Mouse (Mus musculus): ENCODE data around the gene Hyal4. TPM values are rescaled to one million over a fixed set of nuclear protein-coding genes. Genes with fewer than 3 reads are reported as not detected.

Hyal4 gene
- total RNA-seq (2022): not detected

DNA sequence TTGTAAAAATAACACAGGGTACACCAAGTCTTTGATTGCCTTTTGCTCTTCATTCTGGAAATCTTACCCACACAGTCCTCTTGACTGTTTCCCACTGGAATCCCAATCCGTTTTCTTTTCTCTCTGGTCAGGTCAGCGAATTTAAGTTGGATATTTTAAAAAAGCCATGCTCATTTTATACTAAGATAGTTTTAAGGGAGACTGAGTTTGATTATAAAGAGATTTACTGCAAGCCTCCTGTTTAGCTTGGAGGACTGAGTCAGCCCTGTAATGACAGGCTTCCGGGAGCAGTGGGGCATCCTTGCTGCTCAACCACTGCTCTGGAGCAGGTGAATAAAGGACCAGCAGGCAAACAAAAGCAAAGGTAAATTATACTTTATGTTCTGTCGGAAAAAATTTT, at the start of gene Hyal4:
Gene Hyal4 (plus strand): TSS at position 301 of the 400 bp plus-strand sequence.
- DNase-seq (ENCODE audit: low spot score in 2 of 2): no peak

DNA sequence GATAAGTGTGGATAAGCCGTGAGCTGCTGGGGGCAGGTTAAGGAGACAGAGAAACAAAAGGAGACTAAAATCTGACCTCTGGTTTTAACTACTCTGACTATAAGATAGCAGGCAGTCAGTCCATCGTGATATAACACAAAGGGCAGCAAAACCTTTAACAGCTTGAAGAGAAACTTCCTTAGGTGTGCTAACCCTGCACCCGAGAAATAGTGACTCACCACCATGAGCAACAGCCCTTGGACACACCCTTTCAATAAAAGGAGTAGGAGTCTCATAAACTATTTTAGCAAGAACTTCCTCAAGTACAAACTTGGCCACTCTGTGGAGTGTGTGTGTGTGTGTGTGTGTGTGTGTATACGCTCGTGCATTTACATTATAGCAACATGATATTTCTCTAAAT, 41.0 kb upstream of the Hyal4 start:
- DNase-seq (ENCODE audit: low spot score in 2 of 2): no peak

DNA sequence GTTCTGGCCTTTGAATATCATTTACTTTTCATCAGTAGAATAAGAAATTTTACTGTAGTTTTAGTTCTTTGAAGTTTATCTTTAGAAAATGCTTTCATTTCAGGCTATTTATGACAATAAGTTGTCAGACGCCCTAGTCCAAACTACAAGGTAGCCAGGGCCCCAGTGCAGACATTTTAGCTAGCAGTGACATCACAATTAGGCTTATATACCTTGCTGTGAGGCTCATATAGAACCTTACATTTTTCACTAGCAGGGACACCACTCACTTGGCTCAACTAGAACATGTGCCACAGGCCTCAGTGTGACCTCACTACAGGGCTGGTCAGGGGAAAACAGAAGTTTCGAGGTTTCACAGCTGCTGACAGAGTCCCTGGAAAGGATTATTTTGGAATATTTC, 40.6 kb upstream of the Hyal4 start:
- DNase-seq (ENCODE audit: low spot score in 2 of 2): no peak

DNA sequence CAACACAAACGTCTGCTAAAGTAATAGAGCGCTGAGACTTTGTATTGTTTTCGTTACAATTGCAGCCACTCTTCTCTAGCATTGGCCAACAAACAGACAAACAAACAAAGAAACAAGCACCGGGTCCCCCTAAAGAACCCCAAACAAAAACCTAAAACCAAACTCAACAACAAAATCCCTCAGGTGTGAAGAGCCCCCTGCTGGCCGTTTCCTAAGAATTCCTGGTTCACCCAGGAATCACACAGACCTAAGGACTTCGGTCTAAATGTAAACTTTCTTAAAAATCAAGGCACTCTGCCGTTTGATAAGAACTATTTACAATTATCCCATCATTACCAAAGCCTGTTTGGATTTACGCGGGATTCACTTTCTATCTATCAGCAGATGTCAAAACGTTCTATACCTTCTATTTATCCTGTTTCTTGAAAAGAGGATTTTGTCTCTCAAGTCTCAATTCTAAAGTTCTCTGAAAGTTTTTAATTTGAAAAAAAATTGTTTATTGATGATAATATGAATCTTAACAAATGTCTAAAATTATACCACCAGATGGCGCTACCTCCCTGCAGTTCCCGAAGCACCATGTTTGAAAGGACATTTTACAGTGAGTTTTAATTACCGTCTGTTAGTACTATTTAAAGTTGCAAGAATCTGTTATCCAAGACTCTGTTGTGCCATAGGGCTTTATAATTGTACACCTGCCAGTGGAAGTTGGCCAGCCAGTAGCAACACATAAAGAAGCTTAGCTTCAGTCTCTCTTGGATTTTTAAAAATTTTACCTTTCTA, 26.6 kb upstream of the Hyal4 start:
- DNase-seq (ENCODE audit: low spot score in 2 of 2): peak; percentile 25 to 38

DNA sequence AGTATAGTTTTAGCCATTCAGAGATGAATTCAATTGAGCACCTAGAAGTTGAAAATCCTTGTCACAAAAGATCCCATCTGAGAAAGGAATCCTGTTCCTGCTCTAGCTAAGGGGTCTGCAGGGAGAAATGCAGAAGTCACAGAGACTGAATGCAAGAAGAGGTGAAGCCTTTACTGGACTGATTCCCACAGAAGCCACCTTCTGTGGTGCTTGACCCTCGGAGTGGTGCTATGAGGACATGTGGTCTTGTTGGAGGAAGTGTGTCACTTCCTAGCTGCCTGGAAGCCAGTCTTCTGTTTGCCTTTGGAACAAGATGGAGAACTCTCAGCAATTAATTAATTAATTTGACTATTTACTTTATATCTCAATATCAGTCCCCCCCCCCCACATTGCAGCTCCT, 20.0 kb upstream of the Hyal4 start:
- DNase-seq (ENCODE audit: low spot score in 2 of 2): no peak

DNA sequence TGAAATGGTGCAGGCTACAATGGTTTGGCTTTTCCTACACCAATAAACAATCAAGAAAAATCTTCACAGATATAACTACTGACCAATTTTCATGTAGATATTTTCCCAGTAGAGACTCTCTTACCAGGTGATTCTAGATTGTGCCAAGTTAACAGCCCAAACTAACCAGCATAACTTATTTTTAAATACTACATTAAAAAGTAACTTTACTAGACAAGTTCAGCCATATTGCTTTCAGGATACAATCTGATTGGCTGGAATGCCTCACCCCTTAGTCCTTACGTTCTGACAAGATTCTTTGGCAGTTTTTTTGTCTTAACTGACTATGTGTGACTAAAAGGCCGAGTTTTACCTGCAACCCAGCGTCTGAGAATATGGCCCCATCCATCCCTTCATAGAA, 15.2 kb upstream of the Hyal4 start, which contains the start of gene Hyal6:
Gene Hyal6 (plus strand): TSS at position 301 of the 400 bp plus-strand sequence.
- no peak for DNase-seq (ENCODE audit: low spot score in 2 of 2)

DNA sequence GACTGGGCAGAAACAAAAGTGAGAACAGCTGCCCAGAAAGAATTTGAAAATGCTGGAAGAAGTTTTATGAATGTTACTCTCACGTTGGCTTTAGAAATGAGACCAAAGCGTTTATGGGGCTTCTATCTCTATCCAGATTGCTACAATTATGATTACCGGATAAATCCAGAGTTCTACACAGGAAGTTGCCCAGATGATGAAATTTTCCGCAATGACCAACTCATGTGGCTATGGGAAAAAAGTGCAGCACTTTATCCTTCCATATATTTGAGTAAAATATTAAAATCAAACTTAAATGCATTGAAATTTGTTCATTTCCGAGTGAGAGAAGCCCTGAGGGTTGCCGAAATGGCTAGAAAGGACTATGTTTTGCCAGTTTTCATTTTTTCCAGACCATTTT, 13.6 kb upstream of the Hyal4 start:
- no peak for DNase-seq (ENCODE audit: low spot score in 2 of 2)

DNA sequence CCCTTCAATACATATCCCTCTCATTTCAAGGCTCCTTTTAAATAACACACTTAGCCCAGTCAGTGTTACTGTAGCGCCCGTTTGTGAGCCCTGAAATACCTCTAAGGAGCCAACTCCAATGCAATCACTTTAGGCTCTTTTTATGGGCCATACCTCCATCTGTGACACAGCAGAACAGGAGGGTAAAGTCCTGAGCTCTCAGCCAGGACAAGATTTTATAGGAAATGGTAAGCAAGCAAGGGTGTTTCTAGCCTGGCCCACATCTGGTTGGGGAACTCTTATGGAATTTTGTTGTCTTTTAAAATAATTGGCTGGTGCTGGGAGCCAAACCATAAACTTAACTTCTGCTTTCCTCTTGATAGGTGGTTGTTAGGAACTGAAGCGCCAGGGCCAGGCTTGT, 11.2 kb downstream of the Hyal4 start:
- DNase-seq (ENCODE audit: low spot score in 2 of 2): no peak

DNA sequence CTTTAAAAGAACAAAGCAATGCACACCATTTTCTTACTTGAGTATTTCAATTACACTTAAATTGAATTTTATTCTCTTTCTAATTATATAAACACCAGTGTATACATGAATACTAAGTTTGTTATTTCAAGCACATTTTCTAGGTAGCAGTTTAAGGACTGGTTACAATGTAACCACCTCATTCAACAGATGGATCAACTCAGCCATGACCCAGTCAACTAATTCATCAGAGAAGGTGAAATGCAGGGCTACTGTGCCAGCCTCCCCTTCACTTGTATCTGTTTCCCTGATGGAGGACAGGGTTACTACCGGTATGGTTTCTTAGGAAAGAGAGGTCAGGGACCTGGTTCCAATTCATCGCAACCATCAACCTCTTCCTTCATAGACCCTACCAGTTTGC, 18.1 kb downstream of the Hyal4 start:
- no peak for DNase-seq (ENCODE audit: low spot score in 2 of 2)

DNA sequence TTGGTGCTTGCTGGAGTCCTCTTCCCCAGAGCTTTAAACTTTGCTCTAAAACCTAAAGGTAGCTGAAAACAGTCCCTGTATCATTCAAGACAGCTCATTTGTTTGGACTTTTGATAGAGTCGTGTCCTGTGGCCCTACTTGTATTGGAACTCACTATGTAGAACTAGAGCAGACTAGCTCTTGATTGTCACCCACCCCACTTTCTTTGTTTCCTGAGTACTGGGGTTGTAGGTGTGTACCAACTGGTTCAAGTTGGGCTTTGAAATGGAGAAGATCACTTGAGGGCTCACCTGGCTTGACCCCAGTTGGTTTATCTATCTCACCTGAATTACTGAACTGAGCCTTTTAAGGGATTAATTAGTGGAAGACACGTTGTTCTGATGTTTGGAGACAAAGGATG, 31.1 kb downstream of the Hyal4 start:
- DNase-seq (ENCODE audit: low spot score in 2 of 2): no peak

DNA sequence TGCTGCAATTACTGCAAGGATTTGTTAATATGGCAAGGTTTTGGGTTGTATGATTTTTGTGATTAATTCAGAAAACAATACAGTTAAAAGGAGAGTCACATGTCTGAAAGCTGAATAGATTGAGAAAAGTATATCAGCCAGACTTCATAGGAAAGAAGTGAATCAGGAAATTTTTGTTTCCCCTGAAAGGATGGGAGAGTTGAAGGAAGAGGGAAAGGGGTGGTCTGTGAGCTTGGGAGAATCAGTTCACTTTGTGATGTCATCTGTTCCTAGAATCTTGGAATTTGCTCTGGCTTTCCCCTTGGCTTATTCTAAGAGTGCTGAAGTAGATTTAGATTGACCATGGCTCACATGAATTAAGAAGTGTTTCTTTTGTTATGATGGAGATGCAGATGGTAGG, 42.8 kb downstream of the Hyal4 start, which contains the start of gene Spam1:
Gene Spam1 (plus strand): TSS at position 301 of the 400 bp plus-strand sequence.
- DNase-seq (ENCODE audit: low spot score in 2 of 2): no peak

Other genes with a start within 250 kb of the Hyal4 start
- 1 to 10 TPM; 1.9 to 3.1 (median 2.6) TPM for gene Iqub, start 233.3 kb upstream of the Hyal4 start, total RNA-seq (2022)
- gene Ndufa5, start 220.3 kb upstream of the Hyal4 start, total RNA-seq (2022): 100 to 1,000 TPM; 238 to 295 (median 263) TPM
- gene Asb15, start 220.2 kb upstream of the Hyal4 start, total RNA-seq (2022): under 1 TPM in 1 of 4 experiments, not detected in 3; 0.14 TPM
- not detected for gene Lmod2, start 150.6 kb upstream of the Hyal4 start, total RNA-seq (2022)
- 100 to 1,000 TPM; 112 to 126 (median 122) TPM for gene Wasl, start 83.3 kb upstream of the Hyal4 start, total RNA-seq (2022)
- not detected for gene Hyal6, start 15.1 kb upstream of the Hyal4 start, total RNA-seq (2022)
- gene Spam1, start 42.9 kb downstream of the Hyal4 start, total RNA-seq (2022): not detected
- not detected for gene Hyal5, start 109.7 kb downstream of the Hyal4 start, total RNA-seq (2022)
- 10 to 100 TPM; 43.5 to 54.1 (median 47.4) TPM for gene Tmem229a, start 208.0 kb downstream of the Hyal4 start, total RNA-seq (2022)